Mouse (Mus musculus) spleen, adult 2 months (tissue): ENCODE measurements at regions not wholly inside any gene's neighbourhood (a gene's known extent, or its start where the extent isn't known, plus 50 kb on each side); places are given as distances from the start of the nearest gene placed in this dataset.
A peak's percentile ranks its signal among the peaks of the same experiment; 100 is the strongest.

Source experiments
- DNase-seq, 2 experiments: peaks; one replicate each; pipeline versions ENCODE4 v3.0.0 to v3.0.0-alpha.2; 2012 to 2021; ENCODE audit warnings: low spot score in 2 of 2, low read depth in 1 of 2
- H3K27ac ChIP-seq: fragments of 200-500 bp; 2 replicates; pipeline ENCODE4 v1.5.1; 2012; ENCODE audit warnings: low read length, inconsistent platforms; ENCODE audit not compliant: insufficient read depth
- H3K27me3 ChIP-seq: fragments of 200-500 bp; 2 replicates; pipeline ENCODE4 v1.6.1; 2012; ENCODE audit warnings: mild to moderate bottlenecking, moderate library complexity, low read length, inconsistent platforms; ENCODE audit not compliant: control insufficient read depth, insufficient read depth
- H3K36me3 ChIP-seq: fragments of 200-500 bp; 2 replicates; pipeline ENCODE4 v1.6.1; 2012; ENCODE audit warnings: mild to moderate bottlenecking, low read length, inconsistent platforms; ENCODE audit not compliant: control insufficient read depth, insufficient read depth
- H3K4me1 ChIP-seq: fragments of 200-500 bp; 2 replicates; pipeline ENCODE4 v1.6.1; 2011; ENCODE audit warnings: inconsistent platforms; ENCODE audit not compliant: control insufficient read depth, insufficient read depth, insufficient read length
- H3K4me3 ChIP-seq: fragments of 200-500 bp; 2 replicates; pipeline ENCODE4 v1.5.1; 2011; ENCODE audit warnings: mild to moderate bottlenecking, inconsistent platforms; ENCODE audit not compliant: insufficient read depth, insufficient read length; ENCODE audit errors: extremely low read depth
- CTCF ChIP-seq: fragments of 200-500 bp; IDR thresholded peaks from 2 replicates; pipeline ENCODE4 v1.5.1; 2011; ENCODE audit warnings: mild to moderate bottlenecking, inconsistent platforms; ENCODE audit not compliant: insufficient read depth, insufficient read length, insufficient replicate concordance; ENCODE audit errors: extremely low read depth
- POLR2A ChIP-seq: fragments of 200-500 bp; IDR thresholded peaks from 2 replicates; pipeline ENCODE4 v1.6.1; 2011; ENCODE audit warnings: low read depth, low read length, inconsistent platforms
- WGBS: fragments of 180-500 bp; shearing (Covaris S2); methylation state at CpG from one replicate; pipeline ENCODE4 v1.1.7; 2018; 5-methylcytosine and 5-hydroxymethylcytosine counted together

DNA sequence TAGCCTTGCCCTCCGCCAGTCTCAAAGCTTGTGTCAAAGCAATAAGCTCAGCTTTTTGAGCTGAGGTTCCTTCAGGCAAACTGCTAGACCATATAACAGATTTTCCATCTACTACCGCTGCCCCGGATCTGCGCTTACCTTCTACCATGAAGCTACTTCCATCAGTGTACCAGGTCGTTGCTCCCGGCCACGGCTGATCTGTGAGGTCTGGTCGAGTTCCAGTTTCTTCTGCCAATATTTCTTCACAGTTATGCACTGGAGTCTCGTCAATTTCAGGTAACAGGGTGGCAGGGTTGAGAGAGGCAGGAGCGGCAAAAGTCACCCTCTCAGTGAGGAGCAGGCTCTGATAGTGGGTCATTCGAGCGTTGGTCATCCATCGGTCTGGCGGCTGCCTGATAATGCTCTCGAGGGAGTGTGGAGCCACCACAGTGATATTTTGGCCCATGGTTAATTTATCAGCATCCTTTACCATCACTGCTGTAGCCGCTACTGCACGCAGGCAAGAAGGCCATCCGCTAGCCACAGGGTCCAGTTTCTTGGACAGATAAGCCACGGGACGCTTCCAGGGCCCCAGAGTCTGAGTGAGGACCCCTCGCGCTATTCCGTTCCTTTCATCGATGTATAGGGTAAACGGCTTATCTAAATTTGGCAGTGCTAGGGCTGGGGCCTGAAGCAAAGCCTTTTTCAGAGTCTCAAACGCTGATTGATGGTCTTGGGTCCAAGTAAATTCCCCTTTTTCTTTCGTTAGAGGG lies 276.0 kb downstream of the Gm21863 start:
- Histone ChIP-seq H3K27ac (no peak overlapping the region), H3K27me3 (no peaks in the 10 kb centered on the region), H3K36me3 (no peaks in the 10 kb centered on the region), H3K4me1 (no peaks in the 10 kb centered on the region), H3K4me3 (no peak overlapping the region)
- TF ChIP-seq POLR2A = no peak
- TF ChIP-seq CTCF = no peak
- 69% methylated on average over 27 of the region's 27 CpGs for WGBS
- no peak for DNase-seq

DNA sequence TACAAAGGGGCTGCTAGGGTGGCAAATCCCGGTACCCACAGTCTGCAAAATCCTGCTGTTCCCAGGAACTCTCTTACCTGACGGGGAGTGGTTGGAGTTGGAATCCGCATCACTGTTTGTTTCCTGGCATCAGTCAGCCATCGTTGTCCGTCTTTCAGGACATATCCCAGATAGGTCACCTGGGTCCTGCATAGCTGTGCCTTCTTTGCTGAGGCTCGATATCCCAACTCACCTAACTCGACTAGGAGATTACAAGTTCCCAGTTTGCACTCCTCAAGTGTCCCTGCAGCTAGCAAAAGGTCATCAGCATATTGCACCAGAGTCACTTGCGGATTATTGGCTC lies 276.6 kb downstream of the Gm21863 start:
- H3K27ac ChIP-seq = no peak overlapping the region
- H3K27me3 ChIP-seq = no peaks in the 10 kb centered on the region
- H3K4me3 ChIP-seq = no peak overlapping the region
- WGBS = 66% methylated on average over 8 of the region's 8 CpGs
- DNase-seq = no peak
- TF ChIP-seq CTCF (no peak), POLR2A (no peak)
- no peaks in the 10 kb centered on the region for H3K36me3 ChIP-seq
- H3K4me1 ChIP-seq = no peaks in the 10 kb centered on the region

DNA sequence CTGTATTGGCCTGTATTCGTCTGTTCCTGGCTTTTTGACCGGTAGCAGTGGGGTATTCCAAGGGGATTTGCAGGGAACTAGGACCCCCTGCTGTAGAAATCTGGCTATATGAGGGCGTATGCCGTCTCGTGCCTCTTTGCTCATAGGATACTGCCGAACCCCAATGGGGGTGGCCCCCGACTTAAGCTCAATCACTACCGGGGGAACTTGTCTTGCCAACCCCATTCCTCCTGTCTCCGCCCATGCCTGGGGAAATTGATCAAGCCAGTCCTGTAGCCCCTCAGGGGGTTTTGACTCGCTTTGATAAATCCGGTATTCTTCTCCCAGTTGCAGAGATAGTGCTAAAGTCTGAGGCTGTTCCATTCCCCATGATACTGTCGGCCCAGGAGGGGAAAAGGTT lies 277.2 kb downstream of the Gm21863 start:
- no peaks in the 10 kb centered on the region for H3K4me1 ChIP-seq
- 70% methylated on average over 12 of the region's 12 CpGs for WGBS
- DNase-seq = peak in 1 of 2 experiments; percentile 12
- H3K27me3 ChIP-seq = no peaks in the 10 kb centered on the region
- no peak overlapping the region for H3K27ac ChIP-seq
- no peak for TF ChIP-seq CTCF
- no peak for TF ChIP-seq POLR2A
- no peaks in the 10 kb centered on the region for H3K36me3 ChIP-seq
- no peak overlapping the region for H3K4me3 ChIP-seq

DNA sequence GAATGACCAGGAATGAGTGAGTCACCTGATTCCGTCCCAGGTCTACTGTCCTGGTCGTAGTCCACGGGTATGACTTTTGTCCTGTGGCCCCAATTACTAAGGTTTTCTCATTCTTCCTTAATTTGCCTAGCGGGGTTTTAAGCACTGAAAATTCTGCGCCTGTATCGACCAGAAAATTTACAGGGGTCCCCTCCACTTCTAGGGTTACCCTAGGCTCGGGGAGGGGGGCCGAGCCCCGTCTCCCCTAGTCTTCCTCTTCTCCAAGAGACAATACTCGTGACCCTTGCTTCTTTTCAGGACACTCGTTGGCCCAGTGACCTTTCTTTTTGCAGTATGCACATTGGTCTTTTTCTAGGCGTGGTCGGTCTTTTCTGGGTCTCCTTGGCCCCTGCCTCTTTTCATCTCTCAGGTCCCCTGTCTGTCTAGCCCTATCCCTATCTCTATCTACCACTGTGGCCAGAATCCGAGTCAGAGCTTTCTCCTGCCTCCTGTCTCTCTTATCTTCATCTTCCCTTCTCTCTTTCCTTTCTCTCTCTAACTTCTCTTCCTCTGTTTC lies 277.8 kb downstream of the Gm21863 start:
- no peak for DNase-seq
- Histone ChIP-seq H3K4me1 (no peaks in the 10 kb centered on the region), H3K27me3 (no peaks in the 10 kb centered on the region), H3K36me3 (no peaks in the 10 kb centered on the region), H3K4me3 (no peak overlapping the region), H3K27ac (no peak overlapping the region)
- TF ChIP-seq CTCF (no peak), POLR2A (no peak)
- WGBS = 70% methylated on average over 14 of the region's 14 CpGs

DNA sequence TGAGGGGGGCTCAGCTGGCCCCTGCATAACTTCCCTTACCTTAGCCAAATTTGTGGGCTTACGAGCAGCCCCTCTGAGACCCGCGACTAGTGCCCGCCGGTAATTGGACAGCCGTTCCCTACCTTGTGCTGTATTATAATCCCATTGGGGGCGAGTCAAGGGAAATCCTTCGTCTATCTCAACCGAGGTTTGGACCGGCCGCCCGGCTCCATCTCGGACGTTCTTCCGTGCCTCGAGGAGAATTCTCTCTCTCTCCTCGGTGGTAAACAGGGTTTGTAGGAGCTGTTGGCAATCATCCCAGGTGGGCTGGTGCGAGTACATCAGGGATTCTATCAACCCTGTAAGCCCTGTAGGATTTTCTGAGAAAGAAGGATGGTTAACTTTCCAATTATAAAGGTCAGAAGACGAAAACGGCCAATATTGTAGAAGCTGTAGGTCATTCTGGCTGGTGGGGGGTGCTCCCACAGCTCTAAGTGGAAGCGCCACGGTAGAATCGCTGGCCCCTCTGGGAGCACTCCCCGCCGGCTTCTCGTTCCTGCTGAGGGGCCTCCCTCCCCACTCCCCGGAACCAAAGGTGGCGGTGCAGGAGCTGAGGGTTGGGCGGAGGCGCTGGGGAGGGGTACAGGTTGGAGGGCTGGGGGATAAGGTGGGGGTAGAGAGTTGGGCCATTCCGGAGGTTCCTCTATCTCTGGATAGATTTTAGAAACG lies 278.6 kb downstream of the Gm21863 start:
- TF ChIP-seq CTCF (no peak), POLR2A (no peak)
- Histone ChIP-seq H3K4me1 (no peaks in the 10 kb centered on the region), H3K4me3 (no peak overlapping the region), H3K36me3 (no peaks in the 10 kb centered on the region), H3K27ac (no peak overlapping the region), H3K27me3 (no peaks in the 10 kb centered on the region)
- WGBS = 68% methylated on average over 32 of the region's 32 CpGs
- DNase-seq = peak in 1 of 2 experiments; percentile 14

DNA sequence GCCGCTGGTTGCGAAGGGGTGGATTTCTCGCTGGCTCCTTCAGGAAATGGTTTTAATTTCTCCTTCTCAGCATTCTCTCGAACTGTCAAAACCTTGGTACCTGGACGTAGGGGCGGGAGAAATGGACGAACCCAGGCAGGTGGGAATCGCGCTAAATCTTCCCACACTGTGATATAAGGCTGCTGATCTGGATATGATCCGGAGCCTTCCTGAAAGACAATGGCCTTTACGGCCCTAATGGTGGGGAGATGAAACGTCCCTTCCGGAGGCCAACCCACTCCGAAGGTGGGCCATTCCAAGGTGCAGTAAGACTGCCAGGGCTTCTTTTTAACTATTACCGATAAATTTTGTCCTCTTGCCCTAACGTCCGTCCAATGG lies 279.1 kb downstream of the Gm21863 start:
- peak in 1 of 2 experiments; percentile 4 for DNase-seq
- Histone ChIP-seq H3K4me3 (no peak overlapping the region), H3K4me1 (no peaks in the 10 kb centered on the region), H3K36me3 (no peaks in the 10 kb centered on the region), H3K27me3 (no peaks in the 10 kb centered on the region), H3K27ac (no peak overlapping the region)
- WGBS = 71% methylated on average over 17 of the region's 17 CpGs
- no peak for TF ChIP-seq POLR2A
- TF ChIP-seq CTCF = no peak

DNA sequence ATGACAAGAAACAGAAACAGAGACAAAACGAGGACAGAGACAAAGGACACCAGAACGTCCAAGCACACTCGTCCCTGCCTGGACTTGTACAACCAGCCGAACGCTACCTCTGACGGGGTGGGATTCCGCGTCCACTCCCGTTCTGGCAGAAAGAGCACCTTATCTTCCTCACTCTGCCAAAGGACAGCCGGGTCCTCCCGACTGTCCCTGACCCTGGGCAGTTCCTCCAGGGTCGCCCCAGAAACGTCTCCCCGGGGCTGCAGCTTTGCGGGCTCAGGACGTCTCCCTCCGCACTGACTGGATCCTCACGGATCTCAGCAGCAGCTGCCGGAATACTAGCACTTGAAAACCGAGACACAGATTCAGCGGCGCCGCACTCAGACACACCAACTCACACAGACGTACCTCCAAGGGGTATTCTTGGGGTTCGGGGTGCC lies 279.6 kb downstream of the Gm21863 start:
- TF ChIP-seq CTCF (no peak), POLR2A (no peak)

More for the DNA sequence above, 279.6 kb downstream of the Gm21863 start:
- peak in 1 of 2 experiments; percentile 11 for DNase-seq
- Histone ChIP-seq H3K27me3 (no peaks in the 10 kb centered on the region), H3K4me3 (no peak overlapping the region), H3K4me1 (no peaks in the 10 kb centered on the region), H3K27ac (no peak overlapping the region), H3K36me3 (no peaks in the 10 kb centered on the region)
- 74% methylated on average over 25 of the region's 25 CpGs for WGBS
